Mouse (Mus musculus) heart, embryonic 13.5 days (tissue): ENCODE measurements around the gene Olfr1360. TPM values are rescaled to one million over a fixed set of nuclear protein-coding genes. Genes with fewer than 3 reads are reported as not detected.
A peak's percentile ranks its signal among the peaks of the same experiment; 100 is the strongest.

Experiments
- ATAC-seq: fragments of 200-750 bp; cut with Nextera tagmentation; 2 replicates; pipeline ENCODE4 v1.8.0; 2017; ENCODE audit warnings: moderate TSS enrichment; ENCODE audit not compliant: insufficient number of reproducible peaks, low FRiP score, low TSS enrichment; ENCODE audit errors: extremely low read depth
- H3K27ac ChIP-seq: fragments of 300-500 bp; sonication (generic); replicated peaks from 2 replicates; pipeline ENCODE4 v1.5.1; 2015; ENCODE audit warnings: moderate library complexity, mild to moderate bottlenecking, inconsistent platforms
- H3K27me3 ChIP-seq: fragments of 300-500 bp; sonication (generic); replicated peaks from 2 replicates; pipeline ENCODE4 v1.6.1; 2015; ENCODE audit warnings: mild to moderate bottlenecking, inconsistent platforms
- H3K36me3 ChIP-seq: fragments of 300-500 bp; sonication (generic); 2 replicates; pipeline ENCODE4 v1.6.1; 2015; ENCODE audit warnings: mild to moderate bottlenecking, inconsistent platforms
- H3K4me1 ChIP-seq: fragments of 300-500 bp; sonication (generic); 2 replicates; pipeline ENCODE4 v1.6.1; 2015; ENCODE audit warnings: inconsistent platforms
- H3K4me2 ChIP-seq: fragments of 300-500 bp; sonication (generic); 2 replicates; pipeline ENCODE4 v1.6.1; 2015; ENCODE audit warnings: inconsistent platforms, mild to moderate bottlenecking, moderate library complexity
- H3K4me3 ChIP-seq: fragments of 300-500 bp; sonication (generic); 2 replicates; pipeline ENCODE4 v1.5.1; 2015; ENCODE audit warnings: moderate library complexity, mild to moderate bottlenecking, inconsistent platforms
- H3K9ac ChIP-seq: fragments of 300-500 bp; sonication (generic); 2 replicates; pipeline ENCODE4 v1.6.1; 2015; ENCODE audit warnings: inconsistent platforms, mild to moderate bottlenecking, moderate library complexity
- H3K9me3 ChIP-seq: fragments of 300-500 bp; sonication (generic); 2 replicates; pipeline ENCODE4 v1.6.1; 2016; ENCODE audit warnings: inconsistent platforms
- WGBS: fragments of 180-500 bp; shearing (Covaris S2); methylation state at CpG from one replicate; pipeline ENCODE4 v1.1.7; 2015; ENCODE audit warnings: mixed read lengths; 5-methylcytosine and 5-hydroxymethylcytosine counted together
- polyA plus RNA-seq: library from polyadenylated mRNA; unstranded; fragments of >200 nt; fragmentation: Nextera tagmentation; extraction: Ambion mirVana; gene quantifications from 2 replicates; pipeline ENCODE4 v1.2.1, GENCODE M21; 2015

Gene Olfr1360
- polyA plus RNA-seq, 1 experiment from 2014 or later: not detected

GRCm38 (mm10) chr13:21715131-21715863 is 38.1 kb upstream of the Olfr1360 start:
- peaks cover 36% of the 10 kb centered on the region for H3K4me1 ChIP-seq
- H3K27ac ChIP-seq: peak overlapping the region; percentile 91
- WGBS: 1% methylated on average over 22 of the region's 22 CpGs
- H3K4me3 ChIP-seq: peak overlapping the region; percentile 55
- H3K36me3 ChIP-seq: no peaks in the 10 kb centered on the region
- peak overlapping the region; percentile 72 for H3K4me2 ChIP-seq
- no peaks in the 10 kb centered on the region for H3K27me3 ChIP-seq
- no peak for ATAC-seq
- H3K9ac ChIP-seq: peak overlapping the region; percentile 80
- H3K9me3 ChIP-seq: no peaks in the 10 kb centered on the region

GRCm38 (mm10) chr13:21714725-21715124 is 37.5 kb upstream of the Olfr1360 start:
- Histone ChIP-seq H3K27me3 (no peaks in the 10 kb centered on the region), H3K9ac (peak overlapping the region; percentile 80), H3K4me2 (peak overlapping the region; percentile 72), H3K4me1 (peaks cover 33% of the 10 kb centered on the region), H3K36me3 (no peaks in the 10 kb centered on the region), H3K4me3 (peak overlapping the region; percentile 55), H3K9me3 (no peaks in the 10 kb centered on the region), H3K27ac (peak overlapping the region; percentile 91)
- no peak for ATAC-seq
- WGBS: under 1% methylated on average over 7 of the region's 7 CpGs

DNA sequence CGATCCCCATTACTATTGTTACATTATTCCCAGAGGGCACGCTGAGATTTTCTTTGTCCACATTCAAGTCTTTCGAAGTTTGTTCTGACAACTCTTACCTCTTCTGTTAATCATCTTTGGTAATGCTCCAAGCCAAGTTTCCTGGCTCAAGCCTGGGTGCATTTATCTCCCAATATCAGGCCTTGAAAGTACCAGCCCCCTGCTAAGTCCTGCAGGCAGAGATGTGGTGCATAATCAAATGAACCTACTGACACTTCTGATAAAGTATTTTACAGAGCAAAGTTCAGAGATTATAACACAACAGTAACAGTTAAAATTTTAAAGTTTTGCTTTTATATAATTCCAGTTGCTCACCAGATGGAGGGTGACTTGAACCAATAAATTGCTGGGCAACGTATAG is 34.5 kb upstream of the Olfr1360 start:
- H3K4me1 ChIP-seq: peaks cover 17% of the 10 kb centered on the region
- H3K4me2 ChIP-seq: peak overlapping the region; percentile 79
- no peaks in the 10 kb centered on the region for H3K9me3 ChIP-seq
- no peaks in the 10 kb centered on the region for H3K36me3 ChIP-seq
- peak overlapping the region; percentile 81 for H3K9ac ChIP-seq
- H3K4me3 ChIP-seq: peak overlapping the region; percentile 76
- 30% methylated on average over 4 of the region's 4 CpGs for WGBS
- no peak for ATAC-seq
- H3K27ac ChIP-seq: no peak overlapping the region
- no peaks in the 10 kb centered on the region for H3K27me3 ChIP-seq

GRCm38 (mm10) chr13:21710821-21711525 is 33.8 kb upstream of the Olfr1360 start:
- no peaks in the 10 kb centered on the region for H3K27me3 ChIP-seq
- peaks cover 17% of the 10 kb centered on the region for H3K4me1 ChIP-seq
- ATAC-seq: peak; percentile 76

GRCm38 (mm10) chr13:21710031-21710711 is 33.0 kb upstream of the Olfr1360 start:
- H3K9ac ChIP-seq: peak overlapping the region; percentile 83
- H3K4me1 ChIP-seq: peaks cover 12% of the 10 kb centered on the region
- no peaks in the 10 kb centered on the region for H3K9me3 ChIP-seq
- peak overlapping the region; percentile 89 for H3K27ac ChIP-seq
- H3K36me3 ChIP-seq: no peaks in the 10 kb centered on the region
- H3K4me3 ChIP-seq: peak overlapping the region; percentile 76
- WGBS: under 1% methylated on average over 32 of the region's 32 CpGs
- H3K4me2 ChIP-seq: peak overlapping the region; percentile 79
- peak; percentile 64 for ATAC-seq
- H3K27me3 ChIP-seq: no peaks in the 10 kb centered on the region

More at GRCm38 (mm10) chr13:21710821-21711525, 33.8 kb upstream of the Olfr1360 start:
- H3K4me3 ChIP-seq: peak overlapping the region; percentile 76
- peak overlapping the region; percentile 79 for H3K4me2 ChIP-seq
- H3K9me3 ChIP-seq: no peaks in the 10 kb centered on the region
- H3K27ac ChIP-seq: peak overlapping the region; percentile 56
- H3K36me3 ChIP-seq: no peaks in the 10 kb centered on the region
- H3K9ac ChIP-seq: peak overlapping the region; percentile 81
- WGBS: 3% methylated on average over 22 of the region's 22 CpGs

DNA sequence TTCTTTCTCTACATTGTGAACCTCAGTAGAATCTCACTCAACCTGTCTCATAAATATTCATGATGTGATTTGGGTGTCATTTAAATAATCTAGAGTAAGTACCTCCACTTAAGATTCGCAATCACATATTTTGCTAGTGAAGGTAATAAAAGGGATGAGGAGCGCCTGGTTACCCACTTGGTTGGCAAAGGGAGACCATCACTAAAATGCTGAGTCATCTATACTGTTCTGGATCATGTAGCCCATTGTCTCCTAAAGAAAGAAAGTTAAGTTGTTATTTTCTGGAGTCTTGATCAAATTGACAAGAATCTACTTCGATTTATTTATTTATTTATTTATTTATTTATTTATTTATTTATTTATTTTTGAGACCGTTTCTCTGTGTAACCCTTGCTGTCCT is 29.5 kb upstream of the Olfr1360 start:
- no peaks in the 10 kb centered on the region; the same call in 1 of the 2 replicates for H3K27me3 ChIP-seq
- peaks cover 5% of the 10 kb centered on the region; the same call in 1 of the 2 replicates for H3K4me1 ChIP-seq
- 68% methylated on average over 4 of the region's 4 CpGs for WGBS
- no peak overlapping the region for H3K27ac ChIP-seq
- no peaks in the 10 kb centered on the region for H3K36me3 ChIP-seq
- no peak overlapping the region for H3K4me2 ChIP-seq
- H3K9me3 ChIP-seq: no peaks in the 10 kb centered on the region
- H3K9ac ChIP-seq: no peak overlapping the region
- ATAC-seq: no peak
- no peak overlapping the region for H3K4me3 ChIP-seq

- no peaks in the 10 kb centered on the region for H3K4me1 ChIP-seq
- H3K36me3 ChIP-seq: no peaks in the 10 kb centered on the region
- ATAC-seq: no peak
- H3K9me3 ChIP-seq: no peaks in the 10 kb centered on the region
- H3K4me3 ChIP-seq: no peak within 1 kb of the TSS
- no peak within 1 kb of the TSS for H3K4me2 ChIP-seq
- no peak within 1 kb of the TSS for H3K27ac ChIP-seq
- no peak within 1 kb of the TSS for H3K9ac ChIP-seq
- H3K27me3 ChIP-seq: no peaks in the 10 kb centered on the region; the same call in 1 of the 2 replicates
Observed at GRCm38 (mm10) chr13:21697811-21698210, 20.6 kb upstream of the Olfr1360 start, which contains the start of gene Olfr1359. Gene Olfr1359 (plus strand): TSS chr13:21698111.

DNA sequence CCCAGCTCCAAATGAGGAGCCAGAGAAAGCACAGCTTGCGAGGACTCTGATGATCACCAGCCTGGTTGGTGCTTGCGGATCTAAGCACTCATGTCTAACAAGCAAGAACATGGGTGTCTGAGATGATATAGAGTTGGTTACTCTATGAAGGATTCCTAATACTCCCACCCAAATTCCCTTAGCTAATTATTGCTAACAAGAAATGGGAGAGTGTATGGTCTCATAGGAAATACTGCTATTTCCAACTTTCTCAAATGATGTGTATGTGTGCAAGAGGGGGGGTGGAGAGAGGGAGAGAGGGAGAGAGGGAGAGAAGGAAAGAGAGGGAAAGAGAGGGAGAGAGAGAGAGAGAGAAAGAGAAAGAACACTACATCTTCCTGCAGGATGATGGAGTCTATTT is 13.9 kb downstream of the Olfr1360 start, which contains the start of gene Olfr1361:
Gene Olfr1361 (minus strand): TSS at position 101 of the 400 bp plus-strand sequence.
- Histone ChIP-seq H3K9me3 (no peaks in the 10 kb centered on the region), H3K27me3 (no peaks in the 10 kb centered on the region), H3K9ac (no peak within 1 kb of the TSS), H3K36me3 (no peaks in the 10 kb centered on the region), H3K4me2 (no peak within 1 kb of the TSS), H3K4me3 (no peak within 1 kb of the TSS), H3K4me1 (no peaks in the 10 kb centered on the region), H3K27ac (no peak within 1 kb of the TSS)
- ATAC-seq: no peak
- 60% methylated on average over 2 of the region's 2 CpGs for WGBS

- Histone ChIP-seq H3K36me3 (no peaks in the 10 kb centered on the region), H3K27me3 (no peaks in the 10 kb centered on the region), H3K27ac (no peak within 1 kb of the TSS), H3K4me3 (no peak within 1 kb of the TSS), H3K9me3 (no peaks in the 10 kb centered on the region), H3K4me1 (no peaks in the 10 kb centered on the region), H3K4me2 (no peak within 1 kb of the TSS), H3K9ac (no peak within 1 kb of the TSS)
- 78% methylated on average over 2 of the region's 2 CpGs for WGBS
- no peak for ATAC-seq
Observed at GRCm38 (mm10) chr13:21642418-21642817, 34.8 kb downstream of the Olfr1360 start, which contains the start of gene Olfr11. Gene Olfr11 (minus strand): TSS chr13:21642518.
